Mouse (Mus musculus): Measurements from ENCODE around the gene Podxl2. TPM values are rescaled to one million over a fixed set of nuclear protein-coding genes. Genes with fewer than 3 reads are reported as not detected.

The Podxl2 gene
- total RNA-seq, 2 experiments from 2014 or later = 61.1 to 65.1 TPM

DNA sequence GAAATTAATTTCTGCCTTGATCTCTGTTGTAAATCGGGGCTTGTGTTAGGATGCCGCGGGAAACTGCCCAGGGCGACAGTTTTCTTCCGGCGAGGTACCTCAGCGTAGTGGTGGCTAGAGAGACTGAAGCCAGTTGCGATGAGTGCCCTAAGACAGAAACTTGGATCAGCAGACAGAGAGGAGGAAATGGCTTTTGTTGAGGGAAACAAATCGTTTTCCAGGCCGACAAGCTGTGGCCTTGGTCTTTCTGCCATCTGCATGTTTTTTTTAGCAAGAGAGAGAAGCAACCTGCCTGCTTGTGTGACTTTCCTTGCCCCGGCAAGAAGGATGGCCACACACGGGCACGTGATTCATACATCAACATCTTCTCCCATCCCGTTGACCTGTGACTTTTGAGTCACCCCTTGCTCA lies 80.3 kb downstream of the Podxl2 start:
- DNase-seq = no peak

DNA sequence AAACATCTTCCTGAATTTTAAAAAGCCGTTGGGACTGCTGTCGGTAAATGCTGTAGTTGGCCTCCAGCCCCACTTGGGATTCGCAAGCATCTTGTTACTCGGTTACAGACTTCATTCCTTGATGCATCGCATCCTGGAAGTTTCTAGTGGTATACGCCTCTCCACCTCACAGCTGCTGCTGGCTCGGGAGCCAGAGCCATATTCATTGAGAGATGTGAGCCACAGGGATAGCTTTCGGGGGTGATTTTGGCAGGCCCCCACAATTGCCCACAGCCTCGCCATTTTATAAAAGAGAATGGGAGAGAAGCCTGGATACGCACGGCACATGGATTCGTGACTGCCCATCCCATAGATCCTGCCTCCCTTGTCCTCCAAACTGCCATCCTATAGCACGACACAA lies 81.0 kb downstream of the Podxl2 start:
- no peak for DNase-seq

DNA sequence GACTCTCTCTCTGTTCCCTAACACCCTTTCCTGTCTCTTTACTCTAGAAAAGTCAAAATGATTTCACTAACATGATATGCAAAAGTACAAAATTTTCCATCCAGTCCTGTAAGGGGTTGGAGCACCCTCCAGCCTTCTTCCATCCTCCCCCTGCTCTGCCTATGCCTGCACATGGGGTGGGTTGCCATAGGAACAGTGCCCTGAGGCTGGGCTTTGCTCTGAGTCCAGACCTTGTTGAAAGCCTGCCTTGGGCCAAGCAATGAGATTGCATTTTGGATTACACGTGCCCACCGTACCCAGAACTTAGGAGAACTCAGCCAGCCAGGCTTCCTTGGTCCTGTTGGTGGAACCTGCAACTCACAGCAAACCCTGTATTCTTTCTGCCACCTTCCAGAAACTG lies 81.6 kb downstream of the Podxl2 start:
- DNase-seq = no peak

Other genes starting within 250 kb of the Podxl2 start
- gene Kbtbd12, start 237.1 kb downstream of the Podxl2 start, total RNA-seq (2021) = 10 to 100 TPM; 20.1 to 25.7 TPM
- 100 to 1,000 TPM; 132 to 138 TPM for gene Mgll, start 150.6 kb downstream of the Podxl2 start, total RNA-seq (2021)
- gene Abtb1, start 33.1 kb downstream of the Podxl2 start, total RNA-seq (2021) = 10 to 100 TPM; 14.8 to 19.6 TPM
- gene Mcm2, start 23.7 kb upstream of the Podxl2 start, total RNA-seq (2021) = 100 to 1,000 TPM in 1 of 2 experiments, 10 to 100 TPM in 1; 86.1 to 103 TPM
- 10 to 100 TPM; 29.7 to 30.8 TPM for gene Tpra1, start 27.2 kb upstream of the Podxl2 start, total RNA-seq (2021)